Mouse (Mus musculus) liver, embryonic 11.5 days (tissue): ENCODE measurements around the gene Ikzf1. TPM values are rescaled to one million over a fixed set of nuclear protein-coding genes. Genes with fewer than 3 reads are reported as not detected.

Experiments
- ATAC-seq: fragments of 200-750 bp; cut with Nextera tagmentation; replicated peaks from 2 replicates; pipeline ENCODE4 v1.8.0; 2017; ENCODE audit warnings: moderate number of reproducible peaks, mild to moderate bottlenecking, moderate TSS enrichment, moderate library complexity; ENCODE audit not compliant: low FRiP score
- DNase-seq: peaks from one replicate; pipeline ENCODE4 v3.0.0-alpha.2; 2017; ENCODE audit warnings: low spot score
- H3K27ac ChIP-seq: fragments of 300-500 bp; sonication (generic); 2 replicates; pipeline ENCODE4 v1.5.1; 2014; ENCODE audit warnings: mild to moderate bottlenecking, low read depth, low read length, control low read depth
- H3K27me3 ChIP-seq: fragments of 300-500 bp; sonication (generic); replicated peaks from 2 replicates; pipeline ENCODE4 v1.6.1; 2014; ENCODE audit warnings: low read length, mixed read lengths; ENCODE audit not compliant: control insufficient read depth, insufficient read depth
- H3K36me3 ChIP-seq: fragments of 300-500 bp; sonication (generic); 2 replicates; pipeline ENCODE4 v1.6.1; 2014; ENCODE audit warnings: mild to moderate bottlenecking, low read length, moderate library complexity, mixed read lengths; ENCODE audit not compliant: control insufficient read depth, insufficient read depth
- H3K4me1 ChIP-seq: fragments of 300-500 bp; sonication (generic); replicated peaks from 2 replicates; pipeline ENCODE4 v1.6.1; 2014; ENCODE audit warnings: low read length, mixed read lengths; ENCODE audit not compliant: control insufficient read depth, insufficient read depth
- H3K4me2 ChIP-seq: fragments of 300-500 bp; sonication (generic); 2 replicates; pipeline ENCODE4 v1.6.1; 2014; ENCODE audit warnings: mild to moderate bottlenecking, control low read depth, moderate library complexity
- H3K4me3 ChIP-seq: fragments of 300-500 bp; sonication (generic); 2 replicates; pipeline ENCODE4 v1.5.1; 2014; ENCODE audit warnings: low read depth, low read length, control low read depth
- H3K9ac ChIP-seq: fragments of 300-500 bp; sonication (generic); 2 replicates; pipeline ENCODE4 v1.6.1; 2014; ENCODE audit warnings: low read depth, low read length, control low read depth
- H3K9me3 ChIP-seq: fragments of 300-500 bp; sonication (generic); 2 replicates; pipeline ENCODE4 v1.6.1; 2016; ENCODE audit warnings: low read length, inconsistent platforms, mixed read lengths; ENCODE audit not compliant: control insufficient read depth
- WGBS: fragments of 180-500 bp; shearing (Covaris S2); extraction: QIAGEN DNeasy Blood & Tissue Kit; methylation state at CpG from one replicate; pipeline ENCODE4 v1.1.7; 2014; 5-methylcytosine and 5-hydroxymethylcytosine counted together
- polyA plus RNA-seq: library from polyadenylated mRNA; unstranded; fragments of >200 nt; fragmentation: Nextera tagmentation; extraction: Ambion mirVana; gene quantifications from 2 replicates; pipeline ENCODE4 v1.2.1, GENCODE M21; 2014

Gene Ikzf1
- polyA plus RNA-seq, 1 experiment from 2014 or later, result 105 TPM

- H3K4me1 ChIP-seq, result peaks cover 47% of the 10 kb centered on the region
- WGBS, result 80% methylated on average over 11 of the region's 11 CpGs
- DNase-seq, result no peak
- no peak overlapping the region for H3K4me3 ChIP-seq
- H3K9me3 ChIP-seq, result no peaks in the 10 kb centered on the region
- H3K36me3 ChIP-seq, result peaks cover 8% of the 10 kb centered on the region; the same call in 1 of the 2 replicates
- H3K9ac ChIP-seq, result no peak overlapping the region
- no peak for ATAC-seq
- peak overlapping the region; percentile 99; the same call in 1 of the 2 replicates for H3K27ac ChIP-seq
- H3K4me2 ChIP-seq, result no peak overlapping the region
- H3K27me3 ChIP-seq, result no peaks in the 10 kb centered on the region
Measured at GRCm38 (mm10) chr11:11725252-11725875, 40.6 kb downstream of the Ikzf1 start.

DNA sequence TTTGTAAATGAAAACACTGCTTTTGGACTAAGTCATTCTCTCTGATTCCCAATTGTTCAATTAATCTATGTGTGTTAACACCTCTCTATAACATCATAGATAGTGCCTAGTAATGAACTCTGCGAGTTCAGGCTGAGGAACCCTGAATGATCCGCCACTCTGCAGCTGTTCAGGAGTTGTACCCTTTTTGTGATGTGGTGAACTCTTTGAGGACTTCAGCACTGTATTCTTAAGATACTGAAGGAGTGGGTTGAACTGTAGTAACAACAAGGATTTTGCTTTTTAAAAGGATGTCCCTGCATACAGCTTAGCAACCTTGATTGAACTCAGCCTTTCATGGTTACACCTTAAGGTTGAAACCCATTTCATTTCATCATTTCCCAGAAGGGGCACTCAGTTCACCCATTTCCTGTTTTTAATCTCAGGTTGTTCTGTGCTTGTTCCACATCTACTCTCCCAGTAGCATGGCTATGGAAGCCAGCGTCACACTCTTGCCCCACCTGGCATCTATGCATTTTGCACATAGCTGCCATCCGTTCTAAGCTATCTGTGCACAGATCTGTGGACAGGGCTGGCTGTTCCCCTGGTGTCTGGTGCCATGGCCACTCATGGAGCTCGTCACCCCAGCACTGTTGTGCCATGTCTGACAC, 41.2 kb downstream of the Ikzf1 start:
- H3K4me1 ChIP-seq, result peaks cover 54% of the 10 kb centered on the region
- H3K4me2 ChIP-seq, result no peak overlapping the region; the same call in 1 of the 2 replicates
- H3K4me3 ChIP-seq, result no peak overlapping the region
- H3K36me3 ChIP-seq, result peaks cover 9% of the 10 kb centered on the region; the same call in 1 of the 2 replicates
- no peak overlapping the region for H3K9ac ChIP-seq
- no peak for DNase-seq
- no peaks in the 10 kb centered on the region for H3K27me3 ChIP-seq
- H3K27ac ChIP-seq, result peak overlapping the region; percentile 99
- ATAC-seq, result no peak
- WGBS, result 72% methylated on average over 5 of the region's 5 CpGs
- no peaks in the 10 kb centered on the region for H3K9me3 ChIP-seq

DNA sequence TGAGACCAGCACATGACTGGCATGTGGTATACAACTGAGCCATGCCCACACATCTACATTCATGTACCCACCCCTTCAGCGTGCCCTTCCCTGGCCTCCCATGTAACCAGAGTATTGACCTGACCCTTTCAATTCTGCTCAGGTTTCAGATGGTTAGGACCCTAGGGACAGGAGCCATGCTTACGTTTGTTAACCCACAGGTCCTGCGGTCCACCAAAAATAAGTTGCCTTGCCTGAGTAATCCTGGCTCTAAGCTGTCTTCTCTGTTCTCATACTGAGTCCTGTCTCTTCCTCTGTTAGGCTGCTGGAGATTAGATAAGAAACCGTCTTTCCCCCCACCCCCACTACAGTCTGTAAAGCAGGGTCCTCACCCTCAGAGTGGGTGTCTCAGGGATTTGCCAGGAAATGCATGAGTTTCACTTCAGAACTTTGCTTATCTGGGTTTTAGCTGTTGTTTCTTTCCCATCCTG, 42.0 kb downstream of the Ikzf1 start:
- Histone ChIP-seq H3K4me3 (no peak overlapping the region), H3K9me3 (no peaks in the 10 kb centered on the region), H3K4me2 (peak overlapping the region; percentile 12; the same call in 1 of the 2 replicates), H3K36me3 (peaks cover 9% of the 10 kb centered on the region; the same call in 1 of the 2 replicates), H3K4me1 (peaks cover 61% of the 10 kb centered on the region), H3K27ac (peak overlapping the region; percentile 99), H3K27me3 (no peaks in the 10 kb centered on the region), H3K9ac (peak overlapping the region; percentile 36; the same call in 1 of the 2 replicates)
- no peak for ATAC-seq
- no peak for DNase-seq
- 36% methylated on average over 4 of the region's 4 CpGs for WGBS

GRCm38 (mm10) chr11:11727936-11728556, 43.2 kb downstream of the Ikzf1 start:
- Histone ChIP-seq H3K9ac (peak overlapping the region; percentile 20), H3K27ac (peak overlapping the region; percentile 99), H3K27me3 (no peaks in the 10 kb centered on the region), H3K4me3 (no peak overlapping the region), H3K9me3 (no peaks in the 10 kb centered on the region), H3K4me1 (peaks cover 73% of the 10 kb centered on the region), H3K4me2 (no peak overlapping the region), H3K36me3 (peaks cover 9% of the 10 kb centered on the region; the same call in 1 of the 2 replicates)
- ATAC-seq (peak; percentile 57), DNase-seq (peak; percentile 35)
- WGBS, result 58% methylated on average over 10 of the region's 10 CpGs

DNA sequence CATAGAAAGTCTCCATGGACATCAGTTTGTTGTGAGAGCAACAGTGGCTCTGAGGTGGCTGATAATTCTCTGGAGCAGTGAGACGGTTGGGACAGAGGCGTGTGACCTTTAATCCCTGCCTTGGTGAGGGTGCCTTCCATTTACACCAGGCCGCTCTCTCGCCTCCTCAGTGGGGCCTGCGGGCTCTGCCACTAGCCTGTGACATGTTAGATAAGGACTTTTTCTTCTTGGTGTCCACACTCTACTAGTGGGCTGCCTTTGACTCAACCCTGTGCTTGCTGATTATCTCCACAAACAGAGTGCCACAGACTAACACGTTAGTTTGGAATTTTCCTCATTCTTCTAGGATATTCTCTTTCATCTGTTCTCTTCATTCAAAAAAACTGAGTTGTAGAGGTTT, 44.4 kb downstream of the Ikzf1 start:
- peak overlapping the region; percentile 42 for H3K4me2 ChIP-seq
- 32% methylated on average over 6 of the region's 6 CpGs for WGBS
- peak overlapping the region; percentile 58 for H3K9ac ChIP-seq
- peaks cover 84% of the 10 kb centered on the region for H3K4me1 ChIP-seq
- no peaks in the 10 kb centered on the region for H3K27me3 ChIP-seq
- H3K4me3 ChIP-seq, result no peak overlapping the region
- DNase-seq (peak; percentile 58), ATAC-seq (peak; percentile 91)
- peak overlapping the region; percentile 99 for H3K27ac ChIP-seq
- peaks cover 7% of the 10 kb centered on the region; the same call in 1 of the 2 replicates for H3K36me3 ChIP-seq
- no peaks in the 10 kb centered on the region for H3K9me3 ChIP-seq

DNA sequence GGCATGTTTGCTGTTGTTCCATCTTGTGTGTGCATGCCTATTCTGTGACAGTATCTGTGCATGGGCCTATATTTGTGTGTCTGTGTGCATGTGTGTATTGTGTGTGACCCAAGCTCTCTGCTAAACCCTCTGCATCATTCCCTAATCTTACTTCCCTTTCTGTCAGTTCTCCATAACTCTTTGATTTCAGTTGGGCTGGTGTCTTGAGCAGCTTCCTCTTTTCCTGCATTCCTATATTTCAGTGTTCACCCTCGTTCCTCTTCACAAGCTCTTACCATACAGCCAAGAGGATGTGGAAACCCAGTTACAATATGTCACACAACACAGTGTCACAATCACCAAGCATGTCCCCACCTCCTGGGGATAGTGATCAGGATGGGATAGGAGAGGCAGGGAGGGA, 45.3 kb downstream of the Ikzf1 start:
- ATAC-seq (no peak), DNase-seq (no peak)
- peak overlapping the region; percentile 90 for H3K27ac ChIP-seq
- H3K9me3 ChIP-seq, result no peaks in the 10 kb centered on the region
- 65% methylated on average over 1 of the region's 1 CpGs for whole genome bisulfite sequencing
- peaks cover 7% of the 10 kb centered on the region; the same call in 1 of the 2 replicates for H3K36me3 ChIP-seq
- no peak overlapping the region for H3K4me3 ChIP-seq
- peak overlapping the region; percentile 53 for H3K9ac ChIP-seq
- H3K4me2 ChIP-seq, result 0 out of 2 replicates have a peak overlapping the region, but pooled peaks have one; percentile 42
- H3K27me3 ChIP-seq, result no peaks in the 10 kb centered on the region
- H3K4me1 ChIP-seq, result peaks cover 87% of the 10 kb centered on the region

DNA sequence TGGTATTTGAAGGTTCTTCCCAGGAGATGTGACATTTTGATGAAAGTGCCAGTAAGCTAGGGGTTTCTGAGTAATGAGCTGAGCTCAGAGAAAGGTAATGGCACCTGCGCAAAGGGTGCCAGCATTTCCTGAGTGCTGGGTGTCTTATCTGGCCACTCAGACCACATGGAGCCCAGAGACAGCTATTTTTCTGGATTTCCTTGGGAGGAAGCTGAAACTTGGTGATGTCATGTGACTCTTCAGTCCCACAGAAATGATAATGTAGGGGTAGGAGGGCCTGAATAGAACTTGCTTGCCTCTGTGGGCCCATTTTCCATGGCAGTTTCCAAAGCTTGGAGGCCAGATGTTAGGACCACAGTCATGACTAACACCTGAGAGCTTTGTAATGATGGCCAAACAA, 46.9 kb downstream of the Ikzf1 start:
- ATAC-seq (no peak), DNase-seq (no peak)
- peaks cover 7% of the 10 kb centered on the region; the same call in 1 of the 2 replicates for H3K36me3 ChIP-seq
- 77% methylated on average over 1 of the region's 1 CpGs for WGBS
- no peak overlapping the region for H3K4me2 ChIP-seq
- H3K9ac ChIP-seq, result peak overlapping the region; percentile 31; the same call in 1 of the 2 replicates
- no peak overlapping the region for H3K4me3 ChIP-seq
- H3K4me1 ChIP-seq, result peaks cover 84% of the 10 kb centered on the region
- H3K27me3 ChIP-seq, result no peaks in the 10 kb centered on the region
- peak overlapping the region; percentile 90 for H3K27ac ChIP-seq
- no peaks in the 10 kb centered on the region for H3K9me3 ChIP-seq

DNA sequence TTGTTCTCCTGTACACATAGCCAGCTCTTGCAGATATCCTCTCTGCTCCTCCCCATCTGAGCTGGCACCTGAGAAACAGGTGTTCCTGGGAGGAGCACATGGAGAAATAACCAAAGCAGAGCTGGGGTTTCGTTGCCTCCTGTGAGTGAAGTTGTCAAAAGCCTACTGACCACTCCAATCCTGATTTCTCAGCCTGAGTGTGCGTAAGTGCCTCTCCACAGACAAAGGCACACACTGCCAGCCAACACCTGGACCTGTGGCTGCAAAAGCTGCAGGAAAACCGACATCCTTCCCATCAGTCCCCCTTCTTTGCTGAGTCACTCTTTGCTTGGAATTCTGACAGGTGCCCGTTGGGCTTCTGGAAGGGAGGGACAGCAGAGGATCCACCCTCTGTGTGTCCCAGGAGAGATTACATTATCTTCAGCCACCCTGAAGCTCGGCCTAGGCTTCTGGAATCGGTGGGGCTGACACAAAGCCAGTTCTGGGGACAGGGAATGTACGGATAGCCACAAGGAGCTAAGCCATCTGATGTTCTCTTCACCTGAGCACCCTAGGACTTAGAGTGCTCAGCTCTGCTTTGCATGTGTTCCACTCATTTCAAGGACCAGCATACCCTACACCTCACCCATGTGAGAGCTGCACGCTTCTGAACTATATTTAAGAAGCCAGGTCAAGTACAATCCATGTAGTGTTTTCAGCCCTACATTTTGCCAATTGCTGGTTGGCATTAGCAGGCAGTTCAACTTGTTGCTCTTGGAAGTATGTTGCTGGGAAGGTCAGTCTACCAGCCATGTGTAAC, 48.4 kb downstream of the Ikzf1 start:
- Histone ChIP-seq H3K4me1 (peaks cover 72% of the 10 kb centered on the region), H3K4me3 (no peak overlapping the region), H3K9ac (peak overlapping the region; percentile 48), H3K9me3 (no peaks in the 10 kb centered on the region), H3K36me3 (0 out of 2 replicates have a peak, but pooled peaks cover 4% of the 10 kb centered on the region), H3K4me2 (peak overlapping the region; percentile 32), H3K27ac (peak overlapping the region; percentile 90), H3K27me3 (no peaks in the 10 kb centered on the region)
- DNase-seq (no peak), ATAC-seq (peak; percentile 73)
- WGBS, result 46% methylated on average over 8 of the region's 8 CpGs
